Mouse (Mus musculus) MN1 (cell line): ENCODE measurements around the gene Pfkfb3.
A peak's percentile ranks its signal among the peaks of the same experiment; 100 is the strongest.

ENCODE experiments used
- DNase-seq: peaks from one replicate; pipeline ENCODE4 v3.0.0-alpha.2; 2016; ENCODE audit warnings: low spot score

Pfkfb3 gene

GRCm38 (mm10) chr2:11501301-11502254, 52.3 kb downstream of the Pfkfb3 start:
- DNase-seq = peak; percentile 87

- peak; percentile 26 for DNase-seq
Observed at GRCm38 (mm10) chr2:11500666-11501065, 53.2 kb downstream of the Pfkfb3 start.

- no peak for DNase-seq
Observed at GRCm38 (mm10) chr2:11496601-11497031, 57.3 kb downstream of the Pfkfb3 start.

GRCm38 (mm10) chr2:11494841-11495255, 59.0 kb downstream of the Pfkfb3 start:
- DNase-seq = no peak

- no peak for DNase-seq
Observed at GRCm38 (mm10) chr2:11492855-11493254, 61.0 kb downstream of the Pfkfb3 start.

- no peak for DNase-seq
Observed at GRCm38 (mm10) chr2:11491471-11491870, 62.4 kb downstream of the Pfkfb3 start.

- no peak for DNase-seq
Observed at GRCm38 (mm10) chr2:11490554-11490953, 63.3 kb downstream of the Pfkfb3 start.

- no peak for DNase-seq
Observed at GRCm38 (mm10) chr2:11483226-11483625, 70.7 kb downstream of the Pfkfb3 start.

GRCm38 (mm10) chr2:11482364-11482763, 71.5 kb downstream of the Pfkfb3 start:
- DNase-seq = no peak

- DNase-seq = no peak
Observed at GRCm38 (mm10) chr2:11478960-11479359, 74.9 kb downstream of the Pfkfb3 start.

GRCm38 (mm10) chr2:11475316-11475715, 78.6 kb downstream of the Pfkfb3 start:
- DNase-seq = no peak

GRCm38 (mm10) chr2:11464661-11465099, 89.2 kb downstream of the Pfkfb3 start:
- peak; percentile 15 for DNase-seq

- no peak for DNase-seq
Observed at GRCm38 (mm10) chr2:11460976-11461375, 92.9 kb downstream of the Pfkfb3 start.

- no peak for DNase-seq
Observed at GRCm38 (mm10) chr2:11458494-11458893, 95.4 kb downstream of the Pfkfb3 start.

- DNase-seq = no peak
Observed at GRCm38 (mm10) chr2:11457904-11458303, 96.0 kb downstream of the Pfkfb3 start.

GRCm38 (mm10) chr2:11448711-11449110, 105.2 kb downstream of the Pfkfb3 start:
- no peak for DNase-seq

- no peak for DNase-seq
Observed at GRCm38 (mm10) chr2:11447865-11448264, 106.0 kb downstream of the Pfkfb3 start.

- no peak for DNase-seq
Observed at GRCm38 (mm10) chr2:11445722-11446121, 108.2 kb downstream of the Pfkfb3 start.

GRCm38 (mm10) chr2:11441864-11442263, 112.0 kb downstream of the Pfkfb3 start:
- DNase-seq = no peak

- DNase-seq = no peak
Observed at GRCm38 (mm10) chr2:11438231-11438954, 115.5 kb downstream of the Pfkfb3 start.

GRCm38 (mm10) chr2:11436353-11436752, 117.5 kb downstream of the Pfkfb3 start:
- no peak for DNase-seq

GRCm38 (mm10) chr2:11433353-11433752, 120.5 kb downstream of the Pfkfb3 start:
- DNase-seq = no peak

- peak; percentile 85 for DNase-seq
Observed at GRCm38 (mm10) chr2:11429538-11429937, 124.3 kb downstream of the Pfkfb3 start.
